25 mouse cellular contexts compared by ENCODE assay signal in genomic region chr19:45803408-45803807, GRCm38 (mm10). TPM values are rescaled to one million over a fixed set of nuclear protein-coding genes. Genes with fewer than 3 reads are reported as not detected.
A peak's percentile ranks its signal among the peaks of the same experiment; 100 is the strongest.
DNase-seq lines count a peak whose midpoint lies in the region; ATAC-seq and TF ChIP-seq lines count a peak whose summit lies in the region.
"Had no signal": no experiment of that assay in that cellular context is flagged by ENCODE, and none has a peak within 500 bp of the region (broad histone marks: within the 10 kb centered on the region; RNA-seq: fewer than 3 reads in every experiment).

No protein-coding gene starts in this region.

- DNase-seq in forebrain, embryonic 14.5 days (ENCODE audit: low spot score), result no peak
- no peak for DNase-seq in forebrain, embryonic 10.5 days (ENCODE audit: extremely low spot score, low spot score)
- no peak for DNase-seq in limb, embryonic 10.5 days (ENCODE audit: low spot score)
- no peak for DNase-seq in right cerebral cortex, postnatal 36 days (ENCODE audit: low spot score in 2 of 2)
- no peak for DNase-seq in heart, postnatal 25 days (ENCODE audit: low spot score)
- DNase-seq in cerebellum, adult 2 months, result no peak
- DNase-seq: adrenal gland, postnatal 25 days; cerebellum, adult 11 months; cerebellum, postnatal 25 days; gastrocnemius, adult 2 months; heart, adult 18-20 months; heart, postnatal 36 days; kidney, adult 18-20 months; layer of hippocampus, postnatal 36 days; retina, postnatal 1 day; right cerebral cortex, postnatal 4 days had no signal

- no peaks in the 10 kb centered on the region for H3K36me3 ChIP-seq in forebrain, embryonic 14.5 days (ENCODE audit: control insufficient read depth, insufficient read depth, low read length)
- H3K36me3 ChIP-seq in forebrain, embryonic 10.5 days (replicated peaks), result no peaks in the 10 kb centered on the region
- no peaks in the 10 kb centered on the region for H3K36me3 ChIP-seq in limb, embryonic 10.5 days
- H3K36me3 ChIP-seq in liver, embryonic 16.5 days (ENCODE audit: control insufficient read depth, insufficient read depth), result no peaks in the 10 kb centered on the region
- H3K36me3 ChIP-seq: heart, embryonic 13.5 days; midbrain, embryonic 13.5 days had no signal

- H3K9me3 ChIP-seq in forebrain, embryonic 14.5 days (replicated peaks; ENCODE audit: control insufficient read depth, low read length), result no peaks in the 10 kb centered on the region
- H3K9me3 ChIP-seq in forebrain, embryonic 10.5 days, result no peaks in the 10 kb centered on the region
- no peaks in the 10 kb centered on the region for H3K9me3 ChIP-seq in limb, embryonic 10.5 days (replicated peaks)
- no peaks in the 10 kb centered on the region for H3K9me3 ChIP-seq in liver, embryonic 16.5 days (replicated peaks; ENCODE audit: control insufficient read depth, low read length)
- H3K9me3 ChIP-seq: heart, embryonic 13.5 days; midbrain, embryonic 13.5 days had no signal

- H3K9ac ChIP-seq in forebrain, embryonic 14.5 days (ENCODE audit: low read length), result 0 out of 2 replicates have a peak overlapping the region, but pooled peaks have one; percentile 17
- H3K9ac ChIP-seq in liver, embryonic 16.5 days (ENCODE audit: low read depth, low read length), result peak overlapping the region; percentile 56
- H3K9ac ChIP-seq: heart, embryonic 13.5 days; midbrain, embryonic 13.5 days had no signal

- no peak overlapping the region for H3K4me3 ChIP-seq in forebrain, embryonic 14.5 days (ENCODE audit: low read depth, low read length)
- no peak overlapping the region for H3K4me3 ChIP-seq in forebrain, embryonic 10.5 days
- no peak overlapping the region for H3K4me3 ChIP-seq in limb, embryonic 10.5 days
- H3K4me3 ChIP-seq in liver, embryonic 16.5 days (ENCODE audit: low read depth, low read length), result peak overlapping the region; percentile 49
- no peak overlapping the region for H3K4me3 ChIP-seq in cerebellum, adult 2 months (replicated peaks; ENCODE audit: insufficient read depth, low read depth, low read length)
- H3K4me3 ChIP-seq: gastrocnemius, adult 2 months; heart, embryonic 13.5 days; midbrain, embryonic 13.5 days; myocyte had no signal

- H3K4me2 ChIP-seq in forebrain, embryonic 14.5 days (ENCODE audit: low read length), result no peak overlapping the region
- H3K4me2 ChIP-seq in liver, embryonic 16.5 days (ENCODE audit: low read depth, low read length), result peak overlapping the region; percentile 70
- H3K4me2 ChIP-seq: heart, embryonic 13.5 days; midbrain, embryonic 13.5 days had no signal

- no peak for TF ChIP-seq CTCF in cerebellum, adult 2 months (IDR thresholded peaks at IDR 0.05; ENCODE audit: borderline replicate concordance, insufficient read depth, low read depth, low read length)

- H3K27me3 ChIP-seq in forebrain, embryonic 14.5 days (replicated peaks; ENCODE audit: control insufficient read depth, insufficient read depth, low read length), result no peaks in the 10 kb centered on the region
- H3K27me3 ChIP-seq in forebrain, embryonic 10.5 days (ENCODE audit: poor library complexity, severe bottlenecking), result peaks cover 14% of the 10 kb centered on the region; the same call in 1 of the 2 replicates
- 0 out of 2 replicates have a peak, but pooled peaks cover 8% of the 10 kb centered on the region for H3K27me3 ChIP-seq in limb, embryonic 10.5 days (ENCODE audit: low read depth, poor library complexity, severe bottlenecking)
- no peaks in the 10 kb centered on the region for H3K27me3 ChIP-seq in liver, embryonic 16.5 days (ENCODE audit: control insufficient read depth, insufficient read depth, low read depth, low read length)
- no peaks in the 10 kb centered on the region for H3K27me3 ChIP-seq in cerebellum, adult 2 months (ENCODE audit: control insufficient read depth, insufficient read depth, low read length)
- H3K27me3 ChIP-seq: midbrain, embryonic 13.5 days; Patski had no signal

- intact Hi-C loops in heart, postnatal 25 days (cut with DNase I), result no loop called here

- no peak overlapping the region for H3K27ac ChIP-seq in forebrain, embryonic 14.5 days (ENCODE audit: low read depth, low read length)
- no peak overlapping the region for H3K27ac ChIP-seq in forebrain, embryonic 10.5 days
- 0 out of 2 replicates have a peak overlapping the region, but pooled peaks have one; percentile 36 for H3K27ac ChIP-seq in limb, embryonic 10.5 days
- H3K27ac ChIP-seq in liver, embryonic 16.5 days (ENCODE audit: low read length), result peak overlapping the region; percentile 42; the same call in 1 of the 2 replicates
- no peak overlapping the region for H3K27ac ChIP-seq in cerebellum, adult 2 months (ENCODE audit: insufficient read depth, low read length)
- H3K27ac ChIP-seq: gastrocnemius, adult 2 months; heart, embryonic 13.5 days; kidney, postnatal 0 days; macrophage; midbrain, embryonic 13.5 days had no signal

- no peak for ATAC-seq in forebrain, embryonic 14.5 days
- ATAC-seq in common myeloid progenitor, adult 5-6 weeks (replicated peaks; ENCODE audit: low read depth, poor library complexity, severe bottlenecking), result 0 out of 2 replicates have a peak, but pooled peaks have one; percentile 12
- ATAC-seq in liver, embryonic 16.5 days (ENCODE audit: low read depth), result peak; percentile 76
- ATAC-seq: CD4-positive, CD25-positive, alpha-beta regulatory T cell, adult 4 months; midbrain, embryonic 13.5 days; Patski had no signal

- no peak for TF ChIP-seq POLR2A in cerebellum, adult 2 months (IDR thresholded peaks at IDR 0.05; ENCODE audit: borderline replicate concordance, insufficient read depth, low read length)

- 26% methylated on average over 4 of the region's 4 CpGs for WGBS in forebrain, embryonic 14.5 days
- WGBS in forebrain, embryonic 10.5 days, result 34% methylated on average over 4 of the region's 4 CpGs
- WGBS in limb, embryonic 10.5 days, result 25% methylated on average over 4 of the region's 4 CpGs
- WGBS in liver, embryonic 16.5 days (ENCODE audit: insufficient replicate concordance), result 24% methylated on average over 4 of the region's 4 CpGs
- WGBS in cerebellum, adult 2 months, result 36% methylated on average over 4 of the region's 4 CpGs

- no peaks in the 10 kb centered on the region for H3K4me1 ChIP-seq in forebrain, embryonic 14.5 days (ENCODE audit: control insufficient read depth, insufficient read depth, low read length)
- H3K4me1 ChIP-seq in forebrain, embryonic 10.5 days, result peaks cover 16% of the 10 kb centered on the region
- H3K4me1 ChIP-seq in limb, embryonic 10.5 days, result peaks cover 16% of the 10 kb centered on the region
- peaks cover 34% of the 10 kb centered on the region for H3K4me1 ChIP-seq in liver, embryonic 16.5 days (ENCODE audit: control insufficient read depth, low read depth, low read length)
- no peaks in the 10 kb centered on the region for H3K4me1 ChIP-seq in cerebellum, adult 2 months (ENCODE audit: control insufficient read depth, insufficient read depth, low read length)
- H3K4me1 ChIP-seq: heart, embryonic 13.5 days had no signal

RNA-seq across cellular contexts. Expression of gene Kcnip2, which starts 12.5 kb away (rescaled TPM):
- 4.6 and 6.8 TPM in 2 replicates for polyA plus RNA-seq in forebrain, embryonic 14.5 days (2014; fragmentation: Nextera tagmentation; extraction: Ambion mirVana)
- 0.71 and 0.86 TPM in 2 replicates for polyA plus RNA-seq in forebrain, embryonic 10.5 days (2016; fragmentation: Nextera tagmentation; extraction: Ambion mirVana)
- total RNA-seq in common myeloid progenitor, adult 5-6 weeks (2017), result not detected in 2 replicates
- 0.14 and 0.18 TPM in 2 replicates for polyA plus RNA-seq in limb, embryonic 10.5 days (2016; fragmentation: Nextera tagmentation; extraction: Ambion mirVana)
- 2.2 TPM in 2 replicates for polyA plus RNA-seq in liver, embryonic 16.5 days (2015; fragmentation: Nextera tagmentation; extraction: Ambion mirVana)
- total RNA-seq in heart, postnatal 25 days (2021), result 100 to 1,000 TPM; 205 to 217 TPM
- polyA plus RNA-seq in cerebellum, adult 2 months (2012; rRNA removed), result 9.5 and 10.8 TPM in 2 replicates
- polyA plus RNA-seq: macrophage had no signal

RNA-seq across cellular contexts. Expression of gene Mgea5, which starts 19.8 kb away (rescaled TPM):
- 70.2 and 77.0 TPM in 2 replicates for polyA plus RNA-seq in forebrain, embryonic 14.5 days (2014; fragmentation: Nextera tagmentation; extraction: Ambion mirVana)
- 59.2 and 63.9 TPM in 2 replicates for polyA plus RNA-seq in forebrain, embryonic 10.5 days (2016; fragmentation: Nextera tagmentation; extraction: Ambion mirVana)
- 144 and 182 TPM in 2 replicates for total RNA-seq in common myeloid progenitor, adult 5-6 weeks (2017)
- 54.2 and 68.9 TPM in 2 replicates for polyA plus RNA-seq in limb, embryonic 10.5 days (2016; fragmentation: Nextera tagmentation; extraction: Ambion mirVana)
- 15.6 and 16.3 TPM in 2 replicates for polyA plus RNA-seq in liver, embryonic 16.5 days (2015; fragmentation: Nextera tagmentation; extraction: Ambion mirVana)
- 10 to 100 TPM; 61.6 to 71.0 TPM for total RNA-seq in heart, postnatal 25 days (2021)
- polyA plus RNA-seq in cerebellum, adult 2 months (2012; rRNA removed), result 109 and 116 TPM in 2 replicates

RNA-seq across cellular contexts. Expression of gene Npm3, which starts 54.0 kb away (rescaled TPM):
- polyA plus RNA-seq in forebrain, embryonic 14.5 days (2014; fragmentation: Nextera tagmentation; extraction: Ambion mirVana), result 11.7 and 12.7 TPM in 2 replicates
- 10.7 and 16.1 TPM in 2 replicates for polyA plus RNA-seq in forebrain, embryonic 10.5 days (2016; fragmentation: Nextera tagmentation; extraction: Ambion mirVana)
- total RNA-seq in common myeloid progenitor, adult 5-6 weeks (2017), result 93.1 and 95.1 TPM in 2 replicates
- 13.3 and 14.9 TPM in 2 replicates for polyA plus RNA-seq in limb, embryonic 10.5 days (2016; fragmentation: Nextera tagmentation; extraction: Ambion mirVana)
- polyA plus RNA-seq in liver, embryonic 16.5 days (2015; fragmentation: Nextera tagmentation; extraction: Ambion mirVana), result 4.6 and 6.1 TPM in 2 replicates
- total RNA-seq in heart, postnatal 25 days (2021), result 10 to 100 TPM; 16.9 TPM
- polyA plus RNA-seq in cerebellum, adult 2 months (2012; rRNA removed), result 14.7 and 15.0 TPM in 2 replicates

Comparison
In these comparisons a context has a peak if more than half of its experiments do, and no peak if none do; other contexts are left out.
1. H3K27ac ChIP-seq: peak in limb, embryonic 10.5 days (single experiment) and liver, embryonic 16.5 days (single experiment); none in forebrain, embryonic 14.5 days (single experiment), forebrain, embryonic 10.5 days (single experiment) and cerebellum, adult 2 months (single experiment).